Mouse (Mus musculus) forebrain, embryonic 12.5 days (tissue): ENCODE data around the gene Tsen2. TPM values are rescaled to one million over a fixed set of nuclear protein-coding genes. Genes with fewer than 3 reads are reported as not detected.

Source experiments
- ATAC-seq: fragments of 200-750 bp; cut with Nextera tagmentation; 2 replicates; pipeline ENCODE4 v1.8.0; 2017; ENCODE audit warnings: moderate TSS enrichment; ENCODE audit not compliant: low FRiP score
- H3K27ac ChIP-seq: fragments of 300-500 bp; sonication (generic); 2 replicates; pipeline ENCODE4 v1.5.1; 2016; ENCODE audit warnings: mild to moderate bottlenecking
- H3K27me3 ChIP-seq: fragments of 300-500 bp; sonication (generic); 2 replicates; pipeline ENCODE4 v1.6.1; 2016; ENCODE audit warnings: mild to moderate bottlenecking
- H3K36me3 ChIP-seq: fragments of 300-500 bp; sonication (generic); replicated peaks from 2 replicates; pipeline ENCODE4 v1.6.1; 2016; ENCODE audit warnings: mild to moderate bottlenecking
- H3K4me1 ChIP-seq: fragments of 300-500 bp; sonication (generic); 2 replicates; pipeline ENCODE4 v1.6.1; 2016
- H3K4me2 ChIP-seq: fragments of 300-500 bp; sonication (generic); 2 replicates; pipeline ENCODE4 v1.6.1; 2016; ENCODE audit warnings: mild to moderate bottlenecking, moderate library complexity
- H3K4me3 ChIP-seq: fragments of 300-500 bp; sonication (generic); replicated peaks from 2 replicates; pipeline ENCODE4 v1.5.1; 2016; ENCODE audit warnings: mild to moderate bottlenecking
- H3K9ac ChIP-seq: fragments of 300-500 bp; sonication (generic); 2 replicates; pipeline ENCODE4 v1.6.1; 2016; ENCODE audit warnings: mild to moderate bottlenecking
- H3K9me3 ChIP-seq: fragments of 300-500 bp; sonication (generic); 2 replicates; pipeline ENCODE4 v1.6.1; 2016
- WGBS: fragments of 180-500 bp; shearing (Covaris S2); methylation state at CpG from one replicate; pipeline ENCODE4 v1.1.7; 2016; 5-methylcytosine and 5-hydroxymethylcytosine counted together
- polyA plus RNA-seq: library from polyadenylated mRNA; unstranded; fragments of >200 nt; fragmentation: Nextera tagmentation; extraction: Ambion mirVana; gene quantifications from 2 replicates; pipeline ENCODE4 v1.2.1, GENCODE M21; 2016

The Tsen2 gene
- polyA plus RNA-seq: 30.3 and 30.9 TPM in 2 replicates

DNA sequence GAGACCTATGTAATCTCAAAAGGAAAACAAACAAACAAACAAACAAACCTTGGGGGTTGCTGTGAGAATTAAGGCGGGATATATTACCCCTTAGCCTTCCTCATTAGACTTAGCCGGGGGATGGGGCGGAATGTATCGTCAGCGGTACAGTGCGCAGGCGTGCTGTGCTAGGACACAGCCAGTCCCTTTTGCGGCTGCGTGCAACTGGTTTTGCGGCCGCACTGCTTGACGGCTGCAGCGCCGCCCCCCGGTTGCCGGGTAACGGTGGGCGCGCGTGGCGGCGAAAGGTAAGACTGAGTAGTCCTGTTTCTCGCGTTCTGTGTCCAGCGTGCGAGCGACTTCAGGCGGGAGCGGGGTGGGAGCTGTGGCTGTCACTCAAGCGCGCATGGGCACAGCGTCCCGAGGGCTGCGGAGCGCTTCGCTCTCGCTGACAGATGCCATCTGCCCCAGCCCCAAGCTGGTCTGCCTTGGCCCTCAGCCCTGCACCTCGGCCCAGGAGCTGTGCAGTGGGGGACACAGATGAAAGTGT, at the start of gene Tsen2:
TSS of gene Tsen2 (plus strand) at position 223 of the 529 bp plus-strand sequence.
- Histone ChIP-seq H3K4me2 (peak within 1 kb of the TSS; percentile 72), H3K36me3 (peaks cover 16% of the 10 kb centered on the region), H3K9ac (peak within 1 kb of the TSS; percentile 74), H3K27ac (peak within 1 kb of the TSS; percentile 80), H3K4me1 (peaks cover 6% of the 10 kb centered on the region; the same call in 1 of the 2 replicates), H3K27me3 (no peaks in the 10 kb centered on the region), H3K4me3 (peak within 1 kb of the TSS; percentile 59), H3K9me3 (no peaks in the 10 kb centered on the region)
- peak; percentile 95 for ATAC-seq
- WGBS: 0% methylated on average over 38 of the region's 38 CpGs

GRCm38 (mm10) chr6:115499540-115499939, 44.9 kb upstream of the Tsen2 start:
- Histone ChIP-seq H3K4me2 (no peak overlapping the region), H3K36me3 (no peaks in the 10 kb centered on the region), H3K27me3 (no peaks in the 10 kb centered on the region), H3K4me1 (no peaks in the 10 kb centered on the region), H3K27ac (no peak overlapping the region), H3K9me3 (no peaks in the 10 kb centered on the region), H3K4me3 (no peak overlapping the region), H3K9ac (no peak overlapping the region)
- no peak for ATAC-seq
- 81% methylated on average over 14 of the region's 14 CpGs for WGBS

DNA sequence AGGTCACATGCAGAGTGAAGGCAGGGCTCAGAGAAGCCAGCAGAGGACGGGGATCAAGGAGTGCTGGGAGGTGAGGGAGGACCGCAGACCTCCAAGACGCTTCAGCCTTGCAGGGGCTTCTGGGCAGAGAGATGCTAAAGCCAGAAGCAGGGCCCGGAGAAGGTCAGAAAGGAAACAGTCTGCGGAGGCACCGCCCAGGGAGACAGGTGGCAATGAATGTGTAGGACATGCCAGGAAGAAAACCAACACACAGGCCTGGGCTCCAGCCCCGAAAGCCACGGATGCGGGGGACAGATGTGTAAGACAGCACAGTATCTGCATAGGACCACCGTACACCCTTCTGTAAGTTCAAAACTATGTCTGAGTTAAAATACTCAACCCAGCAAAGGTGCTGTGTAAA, 44.2 kb upstream of the Tsen2 start:
- no peaks in the 10 kb centered on the region for H3K36me3 ChIP-seq
- H3K9me3 ChIP-seq: no peaks in the 10 kb centered on the region
- no peak overlapping the region for H3K27ac ChIP-seq
- H3K4me1 ChIP-seq: no peaks in the 10 kb centered on the region
- no peak overlapping the region for H3K9ac ChIP-seq
- WGBS: 89% methylated on average over 10 of the region's 10 CpGs
- H3K4me3 ChIP-seq: no peak overlapping the region
- H3K27me3 ChIP-seq: no peaks in the 10 kb centered on the region
- no peak overlapping the region for H3K4me2 ChIP-seq
- ATAC-seq: no peak

- H3K4me1 ChIP-seq: no peaks in the 10 kb centered on the region
- H3K27ac ChIP-seq: no peak overlapping the region
- no peaks in the 10 kb centered on the region for H3K36me3 ChIP-seq
- no peak overlapping the region for H3K9ac ChIP-seq
- H3K27me3 ChIP-seq: no peaks in the 10 kb centered on the region
- ATAC-seq: no peak
- WGBS: 70% methylated on average over 3 of the region's 3 CpGs
- no peak overlapping the region for H3K4me3 ChIP-seq
- H3K4me2 ChIP-seq: no peak overlapping the region
- H3K9me3 ChIP-seq: no peaks in the 10 kb centered on the region
Measured at GRCm38 (mm10) chr6:115501131-115501530, 43.3 kb upstream of the Tsen2 start.

DNA sequence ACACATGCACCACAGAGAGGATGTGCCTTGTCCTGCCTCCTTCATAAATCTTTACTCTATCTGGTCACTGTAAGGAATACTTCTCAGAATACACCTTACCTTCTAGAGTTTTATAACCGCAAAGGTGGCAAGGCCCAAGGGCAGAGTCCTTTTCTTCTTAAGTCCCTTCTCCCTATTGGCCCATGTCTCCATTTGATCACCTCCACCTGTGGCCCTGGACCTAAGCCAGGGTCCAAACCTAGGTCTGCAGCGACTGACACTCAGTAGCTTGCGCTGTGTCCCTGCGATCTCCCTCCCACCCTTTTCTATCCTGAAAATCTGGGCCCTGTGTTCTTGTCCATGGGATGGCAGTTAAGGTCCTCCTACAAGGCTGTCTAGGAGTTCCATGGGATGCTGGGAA, 41.4 kb upstream of the Tsen2 start:
- ATAC-seq: no peak
- no peaks in the 10 kb centered on the region for H3K27me3 ChIP-seq
- H3K4me1 ChIP-seq: no peaks in the 10 kb centered on the region
- WGBS: 95% methylated on average over 4 of the region's 4 CpGs
- H3K9me3 ChIP-seq: no peaks in the 10 kb centered on the region
- no peak overlapping the region for H3K9ac ChIP-seq
- H3K27ac ChIP-seq: no peak overlapping the region
- H3K4me2 ChIP-seq: no peak overlapping the region
- no peak overlapping the region for H3K4me3 ChIP-seq
- no peaks in the 10 kb centered on the region for H3K36me3 ChIP-seq

DNA sequence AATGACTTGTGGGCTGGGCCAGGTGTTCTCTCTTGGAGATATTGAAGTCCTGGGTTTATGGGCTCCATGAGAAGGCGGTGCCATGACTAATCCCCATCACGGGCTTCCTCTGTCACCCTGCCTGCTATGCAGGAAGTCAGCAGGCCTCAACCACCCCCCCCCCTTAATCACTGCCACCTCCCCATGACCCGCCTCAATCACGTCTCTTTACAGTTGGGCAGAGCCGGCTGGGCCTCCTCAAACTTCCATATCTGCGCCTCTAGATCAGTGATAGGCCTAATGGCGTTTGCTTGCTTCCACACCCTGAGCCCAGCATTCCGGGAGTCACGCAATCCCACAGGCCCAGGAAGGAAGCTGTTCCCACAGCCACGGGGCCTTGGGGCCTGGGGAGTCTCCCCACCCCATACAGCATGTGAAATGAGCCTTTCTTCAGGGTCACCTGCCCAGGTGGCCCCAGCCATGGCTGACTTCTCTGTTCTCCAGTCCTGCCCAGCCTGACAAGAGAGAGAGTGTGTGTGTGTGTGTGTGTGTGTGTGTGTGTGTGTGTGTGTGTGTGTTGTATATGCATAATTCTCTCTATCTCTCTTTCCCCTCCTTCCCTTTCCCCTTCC, 40.8 kb upstream of the Tsen2 start:
- H3K4me2 ChIP-seq: no peak overlapping the region
- no peaks in the 10 kb centered on the region for H3K27me3 ChIP-seq
- no peak overlapping the region for H3K4me3 ChIP-seq
- H3K36me3 ChIP-seq: no peaks in the 10 kb centered on the region
- no peak for ATAC-seq
- no peaks in the 10 kb centered on the region for H3K9me3 ChIP-seq
- no peak overlapping the region for H3K27ac ChIP-seq
- no peaks in the 10 kb centered on the region for H3K4me1 ChIP-seq
- 84% methylated on average over 10 of the region's 10 CpGs for WGBS
- no peak overlapping the region for H3K9ac ChIP-seq

- WGBS: 79% methylated on average over 3 of the region's 3 CpGs
- no peak overlapping the region for H3K4me2 ChIP-seq
- H3K4me1 ChIP-seq: no peaks in the 10 kb centered on the region
- H3K27me3 ChIP-seq: no peaks in the 10 kb centered on the region
- H3K9me3 ChIP-seq: no peaks in the 10 kb centered on the region
- no peak overlapping the region for H3K27ac ChIP-seq
- H3K9ac ChIP-seq: no peak overlapping the region
- H3K4me3 ChIP-seq: no peak overlapping the region
- no peaks in the 10 kb centered on the region for H3K36me3 ChIP-seq
- ATAC-seq: no peak
Measured at GRCm38 (mm10) chr6:115504160-115504558, 40.3 kb upstream of the Tsen2 start.

- Histone ChIP-seq H3K27me3 (no peaks in the 10 kb centered on the region), H3K4me2 (no peak overlapping the region), H3K4me3 (no peak overlapping the region), H3K36me3 (no peaks in the 10 kb centered on the region), H3K9ac (no peak overlapping the region), H3K27ac (no peak overlapping the region), H3K4me1 (no peaks in the 10 kb centered on the region), H3K9me3 (no peaks in the 10 kb centered on the region)
- no peak for ATAC-seq
- WGBS: 92% methylated on average over 5 of the region's 5 CpGs
Measured at GRCm38 (mm10) chr6:115504915-115505314, 39.5 kb upstream of the Tsen2 start.

DNA sequence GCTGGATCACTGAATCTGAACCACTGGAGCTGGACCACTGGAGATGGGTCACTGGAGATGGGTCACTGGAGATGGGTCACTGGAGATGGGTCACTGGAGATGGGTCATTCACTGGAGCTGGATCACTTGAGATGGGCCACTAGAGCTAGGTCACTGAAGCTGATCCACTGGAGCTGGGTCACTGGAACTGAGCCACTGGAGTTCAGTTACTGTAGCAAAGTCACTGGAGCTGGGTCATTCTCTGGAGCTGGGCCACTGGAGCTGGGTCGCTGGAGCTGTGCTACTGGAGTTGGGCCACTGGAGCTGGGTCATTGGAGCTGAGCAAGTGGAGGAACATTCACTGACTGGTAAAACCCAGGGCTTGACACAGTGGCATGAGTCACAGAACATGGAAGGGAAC, 38.0 kb upstream of the Tsen2 start:
- no peaks in the 10 kb centered on the region for H3K27me3 ChIP-seq
- no peak overlapping the region for H3K27ac ChIP-seq
- H3K9me3 ChIP-seq: no peaks in the 10 kb centered on the region
- ATAC-seq: no peak
- H3K4me1 ChIP-seq: no peaks in the 10 kb centered on the region
- no peak overlapping the region for H3K4me2 ChIP-seq
- no peaks in the 10 kb centered on the region for H3K36me3 ChIP-seq
- WGBS: 81% methylated on average over 1 of the region's 1 CpGs
- H3K4me3 ChIP-seq: no peak overlapping the region
- H3K9ac ChIP-seq: no peak overlapping the region

GRCm38 (mm10) chr6:115511447-115511846, 33.0 kb upstream of the Tsen2 start:
- Histone ChIP-seq H3K27me3 (no peaks in the 10 kb centered on the region), H3K9ac (no peak overlapping the region), H3K36me3 (no peaks in the 10 kb centered on the region), H3K9me3 (no peaks in the 10 kb centered on the region), H3K4me3 (no peak overlapping the region), H3K27ac (no peak overlapping the region), H3K4me2 (no peak overlapping the region), H3K4me1 (no peaks in the 10 kb centered on the region)
- WGBS: 86% methylated on average over 3 of the region's 3 CpGs
- ATAC-seq: no peak

DNA sequence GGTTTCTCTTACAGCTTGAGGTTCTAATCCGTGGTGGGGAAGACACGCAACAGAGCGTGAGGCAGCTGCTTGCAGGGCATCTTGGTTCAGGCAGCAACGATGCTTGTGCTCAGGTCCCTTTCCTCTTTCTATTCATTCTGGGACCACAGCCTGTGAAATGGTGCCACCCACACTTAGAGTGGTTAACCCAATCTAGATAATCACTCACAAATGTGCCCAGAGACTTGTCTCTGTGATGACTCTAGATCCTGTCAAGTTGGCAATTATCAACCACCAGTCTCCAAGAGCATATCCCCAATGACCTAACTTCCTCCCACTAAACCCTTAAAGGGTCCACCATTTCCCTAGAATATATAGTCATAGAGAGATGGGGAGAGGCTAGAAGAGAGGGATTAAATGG, 31.3 kb upstream of the Tsen2 start:
- WGBS: 91% methylated on average over 4 of the region's 4 CpGs
- Histone ChIP-seq H3K9ac (no peak overlapping the region), H3K4me2 (no peak overlapping the region), H3K4me1 (no peaks in the 10 kb centered on the region), H3K27me3 (no peaks in the 10 kb centered on the region), H3K27ac (no peak overlapping the region), H3K36me3 (no peaks in the 10 kb centered on the region), H3K4me3 (no peak overlapping the region), H3K9me3 (no peaks in the 10 kb centered on the region)
- no peak for ATAC-seq

GRCm38 (mm10) chr6:115517904-115518303, 26.6 kb upstream of the Tsen2 start:
- ATAC-seq: no peak
- H3K4me3 ChIP-seq: no peak overlapping the region
- WGBS: 83% methylated on average over 4 of the region's 4 CpGs
- no peak overlapping the region for H3K27ac ChIP-seq
- H3K9me3 ChIP-seq: no peaks in the 10 kb centered on the region
- H3K27me3 ChIP-seq: no peaks in the 10 kb centered on the region; the same call in 1 of the 2 replicates
- 0 out of 2 replicates have a peak, but pooled peaks cover 2% of the 10 kb centered on the region for H3K4me1 ChIP-seq
- no peak overlapping the region for H3K4me2 ChIP-seq
- no peaks in the 10 kb centered on the region for H3K36me3 ChIP-seq
- H3K9ac ChIP-seq: no peak overlapping the region

GRCm38 (mm10) chr6:115518352-115518751, 26.1 kb upstream of the Tsen2 start:
- no peak overlapping the region for H3K27ac ChIP-seq
- no peak overlapping the region for H3K4me3 ChIP-seq
- H3K36me3 ChIP-seq: no peaks in the 10 kb centered on the region
- no peak overlapping the region for H3K9ac ChIP-seq
- ATAC-seq: no peak
- WGBS: 82% methylated on average over 2 of the region's 2 CpGs
- no peaks in the 10 kb centered on the region for H3K9me3 ChIP-seq
- no peaks in the 10 kb centered on the region; the same call in 1 of the 2 replicates for H3K27me3 ChIP-seq
- no peak overlapping the region for H3K4me2 ChIP-seq
- H3K4me1 ChIP-seq: 0 out of 2 replicates have a peak, but pooled peaks cover 2% of the 10 kb centered on the region
